Mouse (Mus musculus) embryonic fibroblast, embryonic 13.5 days (primary cell): ENCODE measurements around the gene Ror2.

ENCODE experiments used
- CTCF ChIP-seq: IDR thresholded peaks from 2 replicates; pipeline ENCODE4 v1.5.1; 2011; ENCODE audit warnings: mild to moderate bottlenecking, control low read depth, low read length, moderate library complexity, borderline replicate concordance; ENCODE audit not compliant: insufficient read depth
- POLR2A ChIP-seq: IDR thresholded peaks from 2 replicates; pipeline ENCODE4 v1.6.1; 2011; ENCODE audit warnings: low read depth, mild to moderate bottlenecking, control low read depth, low read length, moderate library complexity

DNA sequence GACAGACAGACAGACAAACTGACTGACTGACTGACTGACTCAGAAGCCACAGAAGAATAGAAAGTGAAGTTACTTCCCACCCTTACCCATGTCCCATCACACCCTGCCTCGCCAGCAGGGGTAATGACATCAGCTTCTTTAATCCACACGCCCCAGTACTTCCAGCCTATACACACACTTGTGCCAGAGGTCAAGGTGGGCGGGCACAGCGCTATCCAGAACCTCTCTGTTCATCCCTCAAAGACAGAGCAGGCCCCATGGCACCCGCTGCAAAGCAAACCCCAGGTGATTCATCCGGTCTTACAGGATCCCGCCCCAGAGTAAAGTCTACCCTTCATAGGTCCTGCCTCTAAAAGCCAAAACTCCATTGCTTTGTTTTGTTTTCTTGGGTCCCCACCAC, 53.5 kb downstream of the Ror2 start:
- no peak for TF ChIP-seq POLR2A
- TF ChIP-seq CTCF: no peak
